Mouse (Mus musculus) embryonic facial prominence, embryonic 11.5 days (tissue): ENCODE measurements around the gene Synj1. TPM values are rescaled to one million over a fixed set of nuclear protein-coding genes. Genes with fewer than 3 reads are reported as not detected.

ENCODE experiments used
- ATAC-seq: fragments of 200-750 bp; cut with Nextera tagmentation; replicated peaks from 2 replicates; pipeline ENCODE4 v1.8.0; 2017; ENCODE audit warnings: low read depth; ENCODE audit not compliant: insufficient number of reproducible peaks, low FRiP score, low TSS enrichment
- DNase-seq: peaks from one replicate; pipeline ENCODE4 v3.0.0-alpha.2; 2015; ENCODE audit warnings: low spot score
- H3K27ac ChIP-seq: fragments of 300-500 bp; sonication (generic); replicated peaks from 2 replicates; pipeline ENCODE4 v1.5.1; 2014; ENCODE audit warnings: mild to moderate bottlenecking, low read depth, low read length, control low read depth
- H3K27me3 ChIP-seq: fragments of 300-500 bp; sonication (generic); 2 replicates; pipeline ENCODE4 v1.6.1; 2014; ENCODE audit warnings: mild to moderate bottlenecking, low read length, moderate library complexity, mixed read lengths; ENCODE audit not compliant: control insufficient read depth, insufficient read depth
- H3K36me3 ChIP-seq: fragments of 300-500 bp; sonication (generic); replicated peaks from 2 replicates; pipeline ENCODE4 v1.6.1; 2014; ENCODE audit warnings: low read depth, mild to moderate bottlenecking, low read length, moderate library complexity, mixed read lengths; ENCODE audit not compliant: control insufficient read depth, insufficient read depth
- H3K4me1 ChIP-seq: fragments of 300-500 bp; sonication (generic); 2 replicates; pipeline ENCODE4 v1.6.1; 2014; ENCODE audit warnings: low read length, mixed read lengths; ENCODE audit not compliant: control insufficient read depth, insufficient read depth
- H3K4me2 ChIP-seq: fragments of 300-500 bp; sonication (generic); 2 replicates; pipeline ENCODE4 v1.6.1; 2014; ENCODE audit warnings: low read depth, mild to moderate bottlenecking, control low read depth, low read length, moderate library complexity
- H3K4me3 ChIP-seq: fragments of 300-500 bp; sonication (generic); 2 replicates; pipeline ENCODE4 v1.5.1; 2014; ENCODE audit warnings: low read depth, low read length, control low read depth
- H3K9ac ChIP-seq: fragments of 300-500 bp; sonication (generic); replicated peaks from 2 replicates; pipeline ENCODE4 v1.6.1; 2014; ENCODE audit warnings: mild to moderate bottlenecking, control low read depth, low read length
- H3K9me3 ChIP-seq: fragments of 300-500 bp; sonication (generic); replicated peaks from 2 replicates; pipeline ENCODE4 v1.6.1; 2016; ENCODE audit warnings: mild to moderate bottlenecking, low read length, inconsistent platforms, mixed read lengths; ENCODE audit not compliant: control insufficient read depth
- whole genome bisulfite sequencing: fragments of 180-500 bp; shearing (Covaris S2); extraction: QIAGEN DNeasy Blood & Tissue Kit; methylation state at CpG from one replicate; pipeline ENCODE4 v1.1.7; 2014; 5-methylcytosine and 5-hydroxymethylcytosine counted together
- polyA plus RNA-seq: library from polyadenylated mRNA; unstranded; fragments of >200 nt; fragmentation: Nextera tagmentation; extraction: Ambion mirVana; gene quantifications from 2 replicates; pipeline ENCODE4 v1.2.1, GENCODE M21; 2014

The Synj1 gene
- polyA plus RNA-seq, 1 experiment from 2014 or later: 12.7 TPM

- no peaks in the 10 kb centered on the region for H3K36me3 ChIP-seq
- 80% methylated on average over 4 of the region's 4 CpGs for WGBS
- no peaks in the 10 kb centered on the region for H3K4me1 ChIP-seq
- H3K9ac ChIP-seq: no peak overlapping the region
- no peak for ATAC-seq
- no peaks in the 10 kb centered on the region for H3K27me3 ChIP-seq
- no peak overlapping the region for H3K4me2 ChIP-seq
- no peaks in the 10 kb centered on the region for H3K9me3 ChIP-seq
- no peak overlapping the region for H3K4me3 ChIP-seq
- no peak for DNase-seq
- no peak overlapping the region for H3K27ac ChIP-seq
Measured at GRCm38 (mm10) chr16:91004915-91005538, 6.1 kb downstream of the Synj1 start.

GRCm38 (mm10) chr16:91001098-91001497 lies 10.0 kb downstream of the Synj1 start:
- no peaks in the 10 kb centered on the region for H3K4me1 ChIP-seq
- no peaks in the 10 kb centered on the region for H3K36me3 ChIP-seq
- H3K27ac ChIP-seq: no peak overlapping the region
- 89% methylated on average over 2 of the region's 2 CpGs for WGBS
- H3K4me2 ChIP-seq: no peak overlapping the region
- no peak overlapping the region for H3K9ac ChIP-seq
- no peaks in the 10 kb centered on the region for H3K9me3 ChIP-seq
- no peaks in the 10 kb centered on the region for H3K27me3 ChIP-seq
- H3K4me3 ChIP-seq: no peak overlapping the region
- DNase-seq: no peak
- no peak for ATAC-seq

- 73% methylated on average over 4 of the region's 4 CpGs for WGBS
- H3K27me3 ChIP-seq: no peaks in the 10 kb centered on the region
- DNase-seq (no peak), ATAC-seq (no peak)
- no peaks in the 10 kb centered on the region for H3K36me3 ChIP-seq
- no peak overlapping the region for H3K9ac ChIP-seq
- H3K4me3 ChIP-seq: no peak overlapping the region
- no peak overlapping the region for H3K4me2 ChIP-seq
- no peak overlapping the region for H3K27ac ChIP-seq
- H3K9me3 ChIP-seq: no peaks in the 10 kb centered on the region
- no peaks in the 10 kb centered on the region for H3K4me1 ChIP-seq
Measured at GRCm38 (mm10) chr16:90999827-91000226, 11.3 kb downstream of the Synj1 start.

GRCm38 (mm10) chr16:90997822-90998221 lies 13.3 kb downstream of the Synj1 start:
- Histone ChIP-seq H3K27me3 (no peaks in the 10 kb centered on the region), H3K9me3 (no peaks in the 10 kb centered on the region), H3K4me3 (no peak overlapping the region), H3K9ac (no peak overlapping the region), H3K4me2 (no peak overlapping the region), H3K27ac (no peak overlapping the region), H3K4me1 (no peaks in the 10 kb centered on the region), H3K36me3 (no peaks in the 10 kb centered on the region)
- DNase-seq (no peak), ATAC-seq (no peak)
- WGBS: 89% methylated on average over 3 of the region's 3 CpGs

- Histone ChIP-seq H3K27ac (no peak overlapping the region), H3K9ac (no peak overlapping the region), H3K9me3 (no peaks in the 10 kb centered on the region), H3K36me3 (no peaks in the 10 kb centered on the region), H3K4me2 (no peak overlapping the region), H3K4me3 (no peak overlapping the region), H3K27me3 (no peaks in the 10 kb centered on the region), H3K4me1 (no peaks in the 10 kb centered on the region)
- ATAC-seq (no peak), DNase-seq (no peak)
- 85% methylated on average over 7 of the region's 7 CpGs for WGBS
Measured at GRCm38 (mm10) chr16:90996327-90997243, 14.5 kb downstream of the Synj1 start.

GRCm38 (mm10) chr16:90995498-90995897 lies 15.6 kb downstream of the Synj1 start:
- H3K4me1 ChIP-seq: no peaks in the 10 kb centered on the region
- H3K9ac ChIP-seq: no peak overlapping the region
- no peak overlapping the region for H3K4me2 ChIP-seq
- no peaks in the 10 kb centered on the region for H3K9me3 ChIP-seq
- no peak overlapping the region for H3K4me3 ChIP-seq
- H3K36me3 ChIP-seq: no peaks in the 10 kb centered on the region
- 80% methylated on average over 5 of the region's 5 CpGs for WGBS
- no peaks in the 10 kb centered on the region for H3K27me3 ChIP-seq
- DNase-seq (no peak), ATAC-seq (no peak)
- no peak overlapping the region for H3K27ac ChIP-seq

GRCm38 (mm10) chr16:90995023-90995422 lies 16.1 kb downstream of the Synj1 start:
- H3K9ac ChIP-seq: no peak overlapping the region
- no peaks in the 10 kb centered on the region for H3K27me3 ChIP-seq
- H3K4me1 ChIP-seq: no peaks in the 10 kb centered on the region
- 66% methylated on average over 4 of the region's 4 CpGs for WGBS
- H3K4me3 ChIP-seq: no peak overlapping the region
- no peak overlapping the region for H3K27ac ChIP-seq
- no peak for ATAC-seq
- no peaks in the 10 kb centered on the region for H3K9me3 ChIP-seq
- H3K36me3 ChIP-seq: no peaks in the 10 kb centered on the region
- H3K4me2 ChIP-seq: no peak overlapping the region
- no peak for DNase-seq

GRCm38 (mm10) chr16:90989162-90989561 lies 21.9 kb downstream of the Synj1 start:
- no peaks in the 10 kb centered on the region for H3K4me1 ChIP-seq
- ATAC-seq (no peak), DNase-seq (no peak)
- H3K9ac ChIP-seq: no peak overlapping the region
- no peaks in the 10 kb centered on the region for H3K36me3 ChIP-seq
- no peaks in the 10 kb centered on the region for H3K27me3 ChIP-seq
- WGBS: 94% methylated on average over 8 of the region's 8 CpGs
- H3K4me3 ChIP-seq: no peak overlapping the region
- no peak overlapping the region for H3K27ac ChIP-seq
- H3K4me2 ChIP-seq: no peak overlapping the region
- H3K9me3 ChIP-seq: no peaks in the 10 kb centered on the region
